Mouse (Mus musculus) adrenal gland, adult 8-10 months (tissue): ENCODE results near the gene Cavin4. TPM values are rescaled to one million over a fixed set of nuclear protein-coding genes. Genes with fewer than 3 reads are reported as not detected.
"Not testable (repeated sequence)": the region's sequence is repeated elsewhere in the genome, so short reads cannot be mapped to it uniquely, and the experiment has no call there.

Experiments used
- DNase-seq: peaks from one replicate; pipeline ENCODE4 v3.0.0; 2022
- total RNA-seq, 4 experiments: library from RNA; stranded (reverse); gene quantifications; 2 replicates each; pipeline ENCODE4 v1.2.4; 2022

The Cavin4 gene
- total RNA-seq, 4 experiments from 2014 or later: 0.12 to 0.54 (median 0.15) TPM; not detected in 1

GRCm38 (mm10) chr4:48674412-48674811 is 11.1 kb downstream of the Cavin4 start:
- DNase-seq: no peak

GRCm38 (mm10) chr4:48676570-48677185 is 13.4 kb downstream of the Cavin4 start:
- peak; percentile 53 for DNase-seq

- no peak for DNase-seq
These were observed 14.0 kb downstream of the Cavin4 start for GRCm38 (mm10) chr4:48677276-48677675.

GRCm38 (mm10) chr4:48677812-48678211 is 14.5 kb downstream of the Cavin4 start:
- no peak for DNase-seq

- no peak for DNase-seq
These were observed 15.5 kb downstream of the Cavin4 start for GRCm38 (mm10) chr4:48678793-48679192.

GRCm38 (mm10) chr4:48679728-48680127 is 16.4 kb downstream of the Cavin4 start:
- DNase-seq: not testable (repeated sequence)

GRCm38 (mm10) chr4:48680214-48680613 is 16.9 kb downstream of the Cavin4 start:
- DNase-seq: no peak

GRCm38 (mm10) chr4:48680648-48681343 is 17.5 kb downstream of the Cavin4 start:
- no peak for DNase-seq

GRCm38 (mm10) chr4:48683126-48683525 is 19.8 kb downstream of the Cavin4 start:
- no peak for DNase-seq

- DNase-seq: not testable (repeated sequence)
These were observed 20.4 kb downstream of the Cavin4 start for GRCm38 (mm10) chr4:48683633-48684209.

GRCm38 (mm10) chr4:48684593-48685187 is 21.4 kb downstream of the Cavin4 start:
- no peak for DNase-seq

GRCm38 (mm10) chr4:48688148-48688547 is 24.8 kb downstream of the Cavin4 start:
- DNase-seq: no peak

- no peak for DNase-seq
These were observed 27.3 kb downstream of the Cavin4 start for GRCm38 (mm10) chr4:48690640-48691039.

- DNase-seq: no peak
These were observed 28.6 kb downstream of the Cavin4 start for GRCm38 (mm10) chr4:48691793-48692437.

- DNase-seq: no peak
These were observed 29.5 kb downstream of the Cavin4 start for GRCm38 (mm10) chr4:48692736-48693292.

GRCm38 (mm10) chr4:48696706-48697105 is 33.4 kb downstream of the Cavin4 start:
- DNase-seq: no peak

- no peak for DNase-seq
These were observed 34.0 kb downstream of the Cavin4 start for GRCm38 (mm10) chr4:48697302-48697701.

GRCm38 (mm10) chr4:48715865-48716650 is 52.7 kb downstream of the Cavin4 start:
- DNase-seq: no peak

- DNase-seq: no peak
These were observed 53.5 kb downstream of the Cavin4 start for GRCm38 (mm10) chr4:48716817-48717216.
